Mouse (Mus musculus) kidney, embryonic 14.5 days (tissue): ENCODE data around the gene 2310061I04Rik. TPM values are rescaled to one million over a fixed set of nuclear protein-coding genes. Genes with fewer than 3 reads are reported as not detected.
"Not testable (repeated sequence)": the region's sequence is repeated elsewhere in the genome, so short reads cannot be mapped to it uniquely, and the experiment has no call there.

Source experiments
- ATAC-seq: fragments of 200-750 bp; cut with Nextera tagmentation; 2 replicates; pipeline ENCODE4 v1.8.0; 2017; ENCODE audit warnings: moderate number of reproducible peaks, mild to moderate bottlenecking, moderate TSS enrichment, moderate library complexity; ENCODE audit not compliant: low FRiP score, low TSS enrichment
- H3K27ac ChIP-seq: fragments of 300-500 bp; sonication (generic); 2 replicates; pipeline ENCODE4 v1.5.1; 2014; ENCODE audit warnings: low read depth, mild to moderate bottlenecking, low read length, moderate library complexity, mixed read lengths
- H3K27me3 ChIP-seq: fragments of 300-500 bp; sonication (generic); 2 replicates; pipeline ENCODE4 v1.6.1; 2014; ENCODE audit warnings: mild to moderate bottlenecking, low read length; ENCODE audit not compliant: control insufficient read depth, insufficient read depth
- H3K36me3 ChIP-seq: fragments of 300-500 bp; sonication (generic); 2 replicates; pipeline ENCODE4 v1.6.1; 2014; ENCODE audit warnings: low read length, mixed read lengths; ENCODE audit not compliant: control insufficient read depth, insufficient read depth
- H3K4me1 ChIP-seq: fragments of 300-500 bp; sonication (generic); 2 replicates; pipeline ENCODE4 v1.6.1; 2014; ENCODE audit warnings: low read length, mixed read lengths; ENCODE audit not compliant: control insufficient read depth, insufficient read depth
- H3K4me2 ChIP-seq: fragments of 300-500 bp; sonication (generic); replicated peaks from 2 replicates; pipeline ENCODE4 v1.6.1; 2014; ENCODE audit warnings: low read depth, mild to moderate bottlenecking, low read length
- H3K4me3 ChIP-seq: fragments of 300-500 bp; sonication (generic); 2 replicates; pipeline ENCODE4 v1.5.1; 2014; ENCODE audit warnings: mild to moderate bottlenecking, low read length
- H3K9ac ChIP-seq: fragments of 300-500 bp; sonication (generic); 2 replicates; pipeline ENCODE4 v1.6.1; 2014; ENCODE audit warnings: low read depth, mild to moderate bottlenecking, low read length, moderate library complexity
- H3K9me3 ChIP-seq: fragments of 300-500 bp; sonication (generic); 2 replicates; pipeline ENCODE4 v1.6.1; 2016; ENCODE audit warnings: low read length; ENCODE audit not compliant: control insufficient read depth
- WGBS: fragments of 180-500 bp; shearing (Covaris S2); extraction: QIAGEN DNeasy Blood & Tissue Kit; methylation state at CpG from one replicate; pipeline ENCODE4 v1.1.7; 2014; 5-methylcytosine and 5-hydroxymethylcytosine counted together
- polyA plus RNA-seq: library from polyadenylated mRNA; unstranded; fragments of >200 nt; fragmentation: Nextera tagmentation; extraction: Ambion mirVana; gene quantifications from 2 replicates; pipeline ENCODE4 v1.2.1, GENCODE M21; 2014

2310061I04Rik gene
- 36.2 and 41.5 TPM in 2 replicates for polyA plus RNA-seq

GRCm38 (mm10) chr17:35896781-35897643 is at the start of gene 2310061I04Rik:
2310061I04Rik (minus strand) TSS chr17:35897431.
- Histone ChIP-seq H3K4me1 (peaks cover 12% of the 10 kb centered on the region), H3K4me2 (peak within 1 kb of the TSS; percentile 88), H3K27me3 (no peaks in the 10 kb centered on the region), H3K27ac (peak within 1 kb of the TSS; percentile 82), H3K4me3 (peak within 1 kb of the TSS; percentile 83), H3K36me3 (peaks cover 57% of the 10 kb centered on the region), H3K9me3 (no peaks in the 10 kb centered on the region), H3K9ac (peak within 1 kb of the TSS; percentile 89)
- under 1% methylated on average over 61 of the region's 86 CpGs for WGBS
- ATAC-seq, result peak; percentile 93

GRCm38 (mm10) chr17:35939941-35940340 is 42.7 kb upstream of the 2310061I04Rik start:
- WGBS, result 67% methylated on average over 1 of the region's 1 CpGs
- no peak overlapping the region for H3K4me3 ChIP-seq
- H3K27me3 ChIP-seq, result no peaks in the 10 kb centered on the region
- no peak for ATAC-seq
- H3K9ac ChIP-seq, result no peak overlapping the region
- no peaks in the 10 kb centered on the region for H3K4me1 ChIP-seq
- H3K9me3 ChIP-seq, result no peaks in the 10 kb centered on the region
- H3K27ac ChIP-seq, result no peak overlapping the region
- no peaks in the 10 kb centered on the region for H3K36me3 ChIP-seq
- H3K4me2 ChIP-seq, result no peak overlapping the region

- Histone ChIP-seq H3K9me3 (no peaks in the 10 kb centered on the region), H3K4me1 (no peaks in the 10 kb centered on the region), H3K27me3 (no peaks in the 10 kb centered on the region), H3K4me3 (no peak overlapping the region), H3K9ac (no peak overlapping the region), H3K27ac (no peak overlapping the region), H3K36me3 (no peaks in the 10 kb centered on the region), H3K4me2 (no peak overlapping the region)
- 66% methylated on average over 2 of the region's 2 CpGs for WGBS
- no peak for ATAC-seq
Measured at GRCm38 (mm10) chr17:35939108-35939507, 41.9 kb upstream of the 2310061I04Rik start.

GRCm38 (mm10) chr17:35937700-35938348 is 40.6 kb upstream of the 2310061I04Rik start:
- Histone ChIP-seq H3K4me2 (no peak overlapping the region), H3K4me3 (no peak overlapping the region), H3K4me1 (no peaks in the 10 kb centered on the region), H3K36me3 (no peaks in the 10 kb centered on the region), H3K9me3 (no peaks in the 10 kb centered on the region), H3K27ac (no peak overlapping the region), H3K9ac (no peak overlapping the region), H3K27me3 (no peaks in the 10 kb centered on the region)
- peak; percentile 75; the same call in 1 of the 2 replicates for ATAC-seq
- 43% methylated on average over 2 of the region's 2 CpGs for WGBS

- not testable (repeated sequence) for H3K4me2 ChIP-seq, H3K27ac ChIP-seq, H3K4me1 ChIP-seq, H3K9me3 ChIP-seq, ATAC-seq, H3K4me3 ChIP-seq, H3K36me3 ChIP-seq, H3K9ac ChIP-seq, H3K27me3 ChIP-seq
- WGBS, result 86% methylated on average over 14 of the region's 14 CpGs
Measured at GRCm38 (mm10) chr17:35935763-35936162, 38.5 kb upstream of the 2310061I04Rik start.

GRCm38 (mm10) chr17:35932608-35933007 is 35.4 kb upstream of the 2310061I04Rik start:
- ATAC-seq, result no peak
- no peak overlapping the region for H3K9ac ChIP-seq
- 85% methylated on average over 4 of the region's 4 CpGs for WGBS

GRCm38 (mm10) chr17:35930627-35931026 is 33.4 kb upstream of the 2310061I04Rik start:
- no peak; the same call in 1 of the 2 replicates for ATAC-seq
- Histone ChIP-seq H3K9ac (no peak overlapping the region), H3K4me3 (no peak overlapping the region), H3K36me3 (peaks cover 56% of the 10 kb centered on the region), H3K4me2 (no peak overlapping the region), H3K4me1 (no peaks in the 10 kb centered on the region), H3K27me3 (no peaks in the 10 kb centered on the region), H3K27ac (no peak overlapping the region), H3K9me3 (no peaks in the 10 kb centered on the region)
- 97% methylated on average over 12 of the region's 12 CpGs for WGBS

More at GRCm38 (mm10) chr17:35932608-35933007, 35.4 kb upstream of the 2310061I04Rik start:
- no peak overlapping the region for H3K4me3 ChIP-seq
- H3K4me2 ChIP-seq, result no peak overlapping the region
- H3K9me3 ChIP-seq, result no peaks in the 10 kb centered on the region
- no peaks in the 10 kb centered on the region for H3K27me3 ChIP-seq
- H3K4me1 ChIP-seq, result no peaks in the 10 kb centered on the region
- peaks cover 38% of the 10 kb centered on the region for H3K36me3 ChIP-seq
- H3K27ac ChIP-seq, result no peak overlapping the region

- no peak for ATAC-seq
- H3K36me3 ChIP-seq, result peaks cover 67% of the 10 kb centered on the region
- no peaks in the 10 kb centered on the region for H3K4me1 ChIP-seq
- H3K27me3 ChIP-seq, result no peaks in the 10 kb centered on the region
- no peak overlapping the region for H3K9ac ChIP-seq
- WGBS, result 90% methylated on average over 2 of the region's 2 CpGs
- no peak overlapping the region for H3K4me2 ChIP-seq
- H3K4me3 ChIP-seq, result no peak overlapping the region
- H3K9me3 ChIP-seq, result no peaks in the 10 kb centered on the region
- no peak overlapping the region for H3K27ac ChIP-seq
Measured at GRCm38 (mm10) chr17:35929534-35929933, 32.3 kb upstream of the 2310061I04Rik start.

GRCm38 (mm10) chr17:35927471-35927870 is 30.2 kb upstream of the 2310061I04Rik start:
- WGBS, result 78% methylated on average over 1 of the region's 1 CpGs
- Histone ChIP-seq H3K9ac (no peak overlapping the region), H3K9me3 (no peaks in the 10 kb centered on the region), H3K4me3 (no peak overlapping the region), H3K27me3 (no peaks in the 10 kb centered on the region), H3K36me3 (peaks cover 84% of the 10 kb centered on the region), H3K4me1 (no peaks in the 10 kb centered on the region), H3K27ac (no peak overlapping the region), H3K4me2 (no peak overlapping the region)
- ATAC-seq, result no peak
